Mouse (Mus musculus) kidney, embryonic 15.5 days (tissue): ENCODE results near the gene Rpl28. TPM values are rescaled to one million over a fixed set of nuclear protein-coding genes. Genes with fewer than 3 reads are reported as not detected.

Experiments used
- ATAC-seq: fragments of 200-750 bp; cut with Nextera tagmentation; replicated peaks from 2 replicates; pipeline ENCODE4 v1.8.0; 2017; ENCODE audit warnings: moderate TSS enrichment; ENCODE audit not compliant: low FRiP score
- H3K27ac ChIP-seq: fragments of 300-500 bp; sonication (generic); 2 replicates; pipeline ENCODE4 v1.5.1; 2015; ENCODE audit warnings: mild to moderate bottlenecking, inconsistent platforms
- H3K27me3 ChIP-seq: fragments of 300-500 bp; sonication (generic); 2 replicates; pipeline ENCODE4 v1.6.1; 2015; ENCODE audit warnings: inconsistent platforms
- H3K36me3 ChIP-seq: fragments of 300-500 bp; sonication (generic); 2 replicates; pipeline ENCODE4 v1.6.1; 2015; ENCODE audit warnings: inconsistent platforms
- H3K4me1 ChIP-seq: fragments of 300-500 bp; sonication (generic); 2 replicates; pipeline ENCODE4 v1.6.1; 2015; ENCODE audit warnings: inconsistent platforms
- H3K4me2 ChIP-seq: fragments of 300-500 bp; sonication (generic); 2 replicates; pipeline ENCODE4 v1.6.1; 2015; ENCODE audit warnings: moderate library complexity, mild to moderate bottlenecking, inconsistent platforms
- H3K4me3 ChIP-seq: fragments of 300-500 bp; sonication (generic); replicated peaks from 2 replicates; pipeline ENCODE4 v1.5.1; 2015; ENCODE audit warnings: mild to moderate bottlenecking, inconsistent platforms
- H3K9ac ChIP-seq: fragments of 300-500 bp; sonication (generic); 2 replicates; pipeline ENCODE4 v1.6.1; 2015; ENCODE audit warnings: mild to moderate bottlenecking, inconsistent platforms
- H3K9me3 ChIP-seq: fragments of 300-500 bp; sonication (generic); replicated peaks from 2 replicates; pipeline ENCODE4 v1.6.1; 2016; ENCODE audit warnings: inconsistent platforms
- WGBS: fragments of 180-500 bp; shearing (Covaris S2); methylation state at CpG from one replicate; pipeline ENCODE4 v1.1.7; 2015; ENCODE audit warnings: mixed read lengths; 5-methylcytosine and 5-hydroxymethylcytosine counted together
- polyA plus RNA-seq: library from polyadenylated mRNA; unstranded; fragments of >200 nt; fragmentation: Nextera tagmentation; extraction: Ambion mirVana; gene quantifications from 2 replicates; pipeline ENCODE4 v1.2.1, GENCODE M21; 2015

The Rpl28 gene
- polyA plus RNA-seq, 1 experiment from 2014 or later = 408 TPM

- H3K4me3 ChIP-seq = peak overlapping the region; percentile 50
- H3K4me1 ChIP-seq = peaks cover 30% of the 10 kb centered on the region
- WGBS = under 1% methylated on average over 34 of the region's 34 CpGs
- H3K27ac ChIP-seq = no peak overlapping the region
- H3K9me3 ChIP-seq = no peaks in the 10 kb centered on the region
- peak; percentile 27; the same call in 1 of the 2 replicates for ATAC-seq
- peaks cover 74% of the 10 kb centered on the region for H3K27me3 ChIP-seq
- H3K36me3 ChIP-seq = no peaks in the 10 kb centered on the region
- H3K9ac ChIP-seq = 0 out of 2 replicates have a peak overlapping the region, but pooled peaks have one; percentile 29
- H3K4me2 ChIP-seq = peak overlapping the region; percentile 95
Measured at GRCm38 (mm10) chr7:4843604-4844244, 51.0 kb downstream of the Rpl28 start.

DNA sequence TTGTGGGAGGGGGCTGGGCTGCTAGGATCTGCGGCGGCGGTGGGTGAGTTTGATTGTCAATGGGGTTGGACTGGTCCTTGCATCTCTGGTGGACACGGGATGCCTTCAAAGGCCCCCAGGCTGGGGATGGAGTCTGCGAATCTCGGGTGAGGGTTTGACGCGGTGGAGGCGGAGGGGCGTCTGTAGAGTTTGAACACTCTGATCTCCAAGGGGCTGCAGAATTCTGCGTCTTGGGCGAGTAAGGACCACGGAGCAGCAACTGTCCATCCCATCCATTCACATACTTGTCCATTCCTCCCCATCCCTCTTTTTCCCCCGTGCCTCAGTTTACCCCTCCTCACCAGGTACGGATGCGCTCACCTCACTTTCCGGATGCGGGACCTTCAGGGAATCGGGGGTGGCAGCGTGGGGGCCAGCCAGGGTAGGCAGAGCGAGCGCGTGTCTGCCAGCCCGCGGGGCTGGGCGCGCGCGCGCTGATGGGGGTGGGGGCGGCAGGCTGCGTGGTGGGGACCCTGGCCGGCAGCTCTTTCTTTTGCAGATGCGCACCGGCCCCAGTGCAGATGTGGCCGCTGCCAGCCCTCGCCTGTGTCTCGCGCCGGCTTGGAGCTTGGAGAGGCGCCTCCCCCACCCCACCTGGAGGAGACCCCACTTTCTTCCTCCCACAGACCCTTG lies 51.7 kb downstream of the Rpl28 start, which contains the start of gene Shisa7:
Gene Shisa7, minus strand, starts transcription at position 452 of the 672 bp plus-strand sequence.
- peak within 1 kb of the TSS; percentile 29 for H3K9ac ChIP-seq
- H3K27me3 ChIP-seq = peaks cover 77% of the 10 kb centered on the region
- H3K4me1 ChIP-seq = peaks cover 30% of the 10 kb centered on the region
- H3K4me2 ChIP-seq = peak within 1 kb of the TSS; percentile 95
- H3K27ac ChIP-seq = no peak within 1 kb of the TSS
- peak within 1 kb of the TSS; percentile 50 for H3K4me3 ChIP-seq
- ATAC-seq = peak; percentile 61
- H3K36me3 ChIP-seq = no peaks in the 10 kb centered on the region
- no peaks in the 10 kb centered on the region for H3K9me3 ChIP-seq
- 1% methylated on average over 41 of the region's 41 CpGs for WGBS

Other genes with a start within 250 kb of the Rpl28 start
- gene Syt5, start 245.3 kb upstream of the Rpl28 start, polyA plus RNA-seq = 6.5 and 7.5 TPM in 2 replicates
- gene Ptprh, start 188.8 kb upstream of the Rpl28 start, polyA plus RNA-seq = 0.08 TPM in 1 of 2 replicates, not detected in the other
- gene Tmem86b, start 161.5 kb upstream of the Rpl28 start, polyA plus RNA-seq = 1.5 and 1.6 TPM in 2 replicates
- 7.4 and 7.8 TPM in 2 replicates for gene Ppp6r1, start 133.9 kb upstream of the Rpl28 start, polyA plus RNA-seq
- 112 and 119 TPM in 2 replicates for gene Hspbp1, start 107.8 kb upstream of the Rpl28 start, polyA plus RNA-seq
- 1.1 and 1.6 TPM in 2 replicates for gene Brsk1, start 102.3 kb upstream of the Rpl28 start, polyA plus RNA-seq
- gene Tmem150b, start 67.6 kb upstream of the Rpl28 start, polyA plus RNA-seq = 0.12 TPM in 1 of 2 replicates, not detected in the other
- gene Kmt5c, start 52.8 kb upstream of the Rpl28 start, polyA plus RNA-seq = 79.3 and 90.8 TPM in 2 replicates
- 68.3 and 78.0 TPM in 2 replicates for gene Cox6b2, start 39.8 kb upstream of the Rpl28 start, polyA plus RNA-seq
- not detected in 2 replicates for gene Fam71e2, start 21.6 kb upstream of the Rpl28 start, polyA plus RNA-seq
- gene Il11, start 10.0 kb upstream of the Rpl28 start, polyA plus RNA-seq = 0.27 and 0.30 TPM in 2 replicates
- 1.0 TPM in 1 of 2 replicates, not detected in the other for gene Tmem190, start 9.9 kb upstream of the Rpl28 start, polyA plus RNA-seq
- 12.9 and 14.1 TPM in 2 replicates for gene Tmem238, start 3.2 kb upstream of the Rpl28 start, polyA plus RNA-seq
- 384 and 386 TPM in 2 replicates for gene Ube2s, start 19.7 kb downstream of the Rpl28 start, polyA plus RNA-seq
- gene Shisa7, start 51.8 kb downstream of the Rpl28 start, polyA plus RNA-seq = 0.84 and 0.96 TPM in 2 replicates
- 6.1 and 7.2 TPM in 2 replicates for gene Isoc2b, start 77.4 kb downstream of the Rpl28 start, polyA plus RNA-seq
- 0.93 and 1.2 TPM in 2 replicates for gene Isoc2a, start 84.3 kb downstream of the Rpl28 start, polyA plus RNA-seq
- not detected in 2 replicates for gene Gm36210, start 113.6 kb downstream of the Rpl28 start, polyA plus RNA-seq
- gene Zfp628, start 122.3 kb downstream of the Rpl28 start, polyA plus RNA-seq = 4.0 and 4.1 TPM in 2 replicates
- gene Nat14, start 129.2 kb downstream of the Rpl28 start, polyA plus RNA-seq = 4.2 and 5.3 TPM in 2 replicates
- 1.9 and 2.7 TPM in 2 replicates for gene Ssc5d, start 132.9 kb downstream of the Rpl28 start, polyA plus RNA-seq
- 0.19 and 0.27 TPM in 2 replicates for gene Sbk2, start 171.5 kb downstream of the Rpl28 start, polyA plus RNA-seq
- not detected in 2 replicates for gene Sbk3, start 178.3 kb downstream of the Rpl28 start, polyA plus RNA-seq
- gene Zfp579, start 203.3 kb downstream of the Rpl28 start, polyA plus RNA-seq = 36.7 and 39.9 TPM in 2 replicates
- 10.4 and 12.7 TPM in 2 replicates for gene Zfp524, start 221.5 kb downstream of the Rpl28 start, polyA plus RNA-seq
- 46.5 and 53.1 TPM in 2 replicates for gene Fiz1, start 221.8 kb downstream of the Rpl28 start, polyA plus RNA-seq
- 1.6 and 2.5 TPM in 2 replicates for gene Gm44973, start 222.6 kb downstream of the Rpl28 start, polyA plus RNA-seq
- gene Zfp865, start 227.5 kb downstream of the Rpl28 start, polyA plus RNA-seq = 7.2 and 7.6 TPM in 2 replicates
- gene Ccdc106, start 227.7 kb downstream of the Rpl28 start, polyA plus RNA-seq = 24.9 and 27.0 TPM in 2 replicates
- gene 4632433K11Rik, start 241.2 kb downstream of the Rpl28 start, polyA plus RNA-seq = not detected in 2 replicates
- 6.3 and 6.4 TPM in 2 replicates for gene Zfp784, start 245.6 kb downstream of the Rpl28 start, polyA plus RNA-seq